Mouse (Mus musculus) T-cell, adult 2 months (primary cell): ENCODE results near the gene Gm19965.

Experiments
- DNase-seq: peaks from one replicate; pipeline ENCODE4 v3.0.0; 2022; ENCODE audit warnings: low spot score

Gene Gm19965

DNA sequence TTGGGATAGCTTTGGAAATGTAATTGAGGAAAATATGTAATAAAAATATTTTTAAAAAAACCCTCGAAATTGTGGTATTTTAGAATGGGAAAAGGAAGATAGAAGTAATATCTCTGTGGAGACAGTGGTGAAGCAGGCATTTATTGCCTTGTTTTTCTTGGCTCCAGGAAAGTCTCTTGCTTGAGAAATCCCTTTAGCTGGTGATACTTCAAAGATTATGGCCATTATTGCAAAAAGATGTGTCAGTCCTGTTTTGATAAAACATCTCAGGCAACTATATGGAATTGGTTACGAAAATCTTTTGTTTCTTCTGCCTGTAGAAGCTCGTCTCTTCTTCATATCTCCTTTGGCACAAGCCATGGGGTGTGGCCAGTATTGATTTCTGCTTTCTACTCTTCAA, at the start of gene Gm19965:
Gene Gm19965 (plus strand): TSS at position 301 of the 400 bp plus-strand sequence.
- DNase-seq, result no peak

DNA sequence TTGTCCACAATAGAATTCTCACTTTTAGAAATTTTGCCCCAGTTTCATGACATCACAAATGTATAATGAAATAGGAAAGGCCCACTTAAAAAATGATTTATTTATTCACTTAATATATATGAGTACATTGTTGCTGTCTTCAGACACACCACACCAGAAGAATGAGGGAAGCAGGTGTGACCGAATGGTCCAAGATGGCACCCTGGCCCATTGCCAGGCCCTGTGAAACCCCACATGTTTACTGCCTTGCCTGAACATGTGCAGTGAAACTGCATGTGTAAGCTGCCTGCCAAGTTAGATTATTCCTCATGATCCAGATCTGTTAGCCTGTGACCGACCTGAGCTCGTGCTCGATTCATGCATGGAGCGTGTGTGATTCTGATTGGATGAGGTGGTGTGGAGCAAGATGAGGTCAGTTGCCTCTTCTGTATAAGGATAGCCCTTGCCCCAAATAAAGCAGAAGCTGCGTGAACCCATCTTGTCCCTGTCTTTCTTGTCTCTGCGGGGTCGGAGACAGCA, 20.3 kb upstream of the Gm19965 start:
- DNase-seq, result no peak
